Mouse (Mus musculus) A20 (cell line): ENCODE measurements around the gene Peg3.
"Not testable (repeated sequence)": the region's sequence is repeated elsewhere in the genome, so short reads cannot be mapped to it uniquely, and the experiment has no call there.

Experiments used
- DNase-seq: peaks from one replicate; pipeline ENCODE4 v3.0.0-alpha.2; 2011; ENCODE audit warnings: low read depth, low spot score

Gene Peg3

GRCm38 (mm10) chr7:6730241-6730640 is at the start of gene Peg3, which contains the start of gene Usp29:
Gene Peg3, minus strand, starts transcription at chr7:6730431.
Gene Usp29, plus strand, starts transcription at chr7:6730578.
- no peak for DNase-seq

- DNase-seq = no peak
Measured at GRCm38 (mm10) chr7:6779172-6779571, 48.9 kb upstream of the Peg3 start.

- DNase-seq = no peak
Measured at GRCm38 (mm10) chr7:6777689-6778088, 47.5 kb upstream of the Peg3 start.

GRCm38 (mm10) chr7:6777107-6777506 is 46.9 kb upstream of the Peg3 start:
- DNase-seq = no peak

- DNase-seq = no peak
Measured at GRCm38 (mm10) chr7:6776314-6777059, 46.3 kb upstream of the Peg3 start.

GRCm38 (mm10) chr7:6773865-6774413 is 43.7 kb upstream of the Peg3 start:
- DNase-seq = not testable (repeated sequence)

GRCm38 (mm10) chr7:6770286-6770685 is 40.1 kb upstream of the Peg3 start:
- DNase-seq = no peak

GRCm38 (mm10) chr7:6765240-6765639 is 35.0 kb upstream of the Peg3 start:
- no peak for DNase-seq

GRCm38 (mm10) chr7:6760170-6760569 is 29.9 kb upstream of the Peg3 start:
- DNase-seq = no peak

- DNase-seq = no peak
Measured at GRCm38 (mm10) chr7:6759698-6760097, 29.5 kb upstream of the Peg3 start.

- no peak for DNase-seq
Measured at GRCm38 (mm10) chr7:6756777-6757291, 26.6 kb upstream of the Peg3 start.

GRCm38 (mm10) chr7:6753440-6753839 is 23.2 kb upstream of the Peg3 start:
- DNase-seq = no peak

GRCm38 (mm10) chr7:6749196-6749595 is 19.0 kb upstream of the Peg3 start:
- DNase-seq = no peak

- no peak for DNase-seq
Measured at GRCm38 (mm10) chr7:6744281-6744904, 14.2 kb upstream of the Peg3 start.

- no peak for DNase-seq
Measured at GRCm38 (mm10) chr7:6736060-6736459, 5.8 kb upstream of the Peg3 start.

GRCm38 (mm10) chr7:6731930-6732329 is 1.7 kb upstream of the Peg3 start:
- DNase-seq = no peak

- DNase-seq = no peak
Measured at GRCm38 (mm10) chr7:6731373-6731772, 1.1 kb upstream of the Peg3 start.

- no peak for DNase-seq
Measured at GRCm38 (mm10) chr7:6730801-6731200, 570 bp upstream of the Peg3 start.

- DNase-seq = no peak
Measured at GRCm38 (mm10) chr7:6729061-6729817, 992 bp downstream of the Peg3 start.

- no peak for DNase-seq
Measured at GRCm38 (mm10) chr7:6728263-6728931, 1.8 kb downstream of the Peg3 start.

GRCm38 (mm10) chr7:6727351-6728121 is 2.7 kb downstream of the Peg3 start:
- no peak for DNase-seq
